Mouse (Mus musculus): ENCODE results near the gene Zbtb16. TPM values are rescaled to one million over a fixed set of nuclear protein-coding genes. Genes with fewer than 3 reads are reported as not detected.

Gene Zbtb16
- polyA plus RNA-seq, 1 experiment = not detected

DNA sequence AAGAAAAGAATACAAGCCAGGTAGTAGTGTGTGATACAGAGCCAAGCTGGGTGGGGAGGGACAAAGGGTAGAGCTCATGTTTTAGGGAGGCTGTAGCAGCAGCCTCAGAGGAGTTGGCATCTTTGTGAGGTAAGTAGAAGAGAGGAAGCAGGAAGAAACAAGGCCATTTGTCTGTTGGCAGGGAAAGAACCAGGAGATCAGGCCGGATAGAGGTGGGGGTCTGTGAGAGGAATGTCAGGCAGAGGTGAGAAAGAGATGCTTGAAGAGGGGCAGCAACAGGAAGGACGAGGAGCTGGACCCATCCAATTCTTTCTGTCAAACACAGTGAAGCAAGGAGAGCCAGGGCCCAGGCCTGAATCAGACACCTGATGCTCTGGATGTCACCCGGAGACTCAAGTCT is 114.8 kb downstream of the Zbtb16 start:
- Histone ChIP-seq H3K4me1 (ENCODE audit: control insufficient read depth, insufficient read depth, low read length) (no peaks in the 10 kb centered on the region), H3K4me3 (ENCODE audit: insufficient read depth, low read length) (no peak overlapping the region), H3K27ac (ENCODE audit: insufficient read depth, low read length) (no peak overlapping the region)
- TF ChIP-seq CTCF (IDR thresholded peaks at IDR 0.05; ENCODE audit: borderline replicate concordance, insufficient read depth, low read length) (no peak), POLR2A (IDR thresholded peaks at IDR 0.05; ENCODE audit: low read depth, low read length) (no peak)

DNA sequence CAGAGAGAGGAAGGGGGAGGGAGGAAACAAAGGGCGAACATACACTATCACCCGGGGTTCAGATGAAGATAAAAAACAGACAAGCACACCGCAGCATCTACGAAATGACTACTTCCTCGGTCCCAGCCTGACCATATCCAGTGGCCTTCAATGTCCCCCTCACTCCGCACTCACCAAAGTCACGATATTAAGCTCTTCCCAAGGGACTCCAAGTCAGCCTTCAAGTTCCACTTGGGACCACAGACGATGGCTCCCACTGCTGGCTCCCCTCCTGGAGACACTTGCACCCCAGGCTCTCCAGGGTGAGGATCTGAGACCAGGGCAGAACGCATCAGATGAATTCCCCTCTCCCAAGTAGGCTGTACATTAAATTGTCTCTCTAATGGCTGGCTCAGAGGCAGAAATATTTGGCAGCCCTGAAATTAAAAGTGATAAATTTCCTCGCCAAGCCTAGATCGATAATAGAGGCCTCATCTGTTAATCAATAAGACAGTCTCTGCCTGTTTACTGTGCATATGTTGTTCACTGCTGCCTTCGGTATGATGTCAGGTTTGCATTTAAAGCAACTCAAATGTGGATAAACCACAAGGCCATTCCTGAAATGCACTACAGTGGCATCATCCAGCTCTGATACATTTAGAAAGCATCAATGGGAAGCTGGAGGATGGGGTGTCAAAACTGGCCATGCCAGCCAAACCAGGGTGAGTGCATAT is 115.6 kb downstream of the Zbtb16 start:
- TF ChIP-seq CTCF (IDR thresholded peaks at IDR 0.05; ENCODE audit: borderline replicate concordance, insufficient read depth, low read length) (no peak), POLR2A (IDR thresholded peaks at IDR 0.05; ENCODE audit: low read depth, low read length) (no peak)
- Histone ChIP-seq H3K4me1 (ENCODE audit: control insufficient read depth, insufficient read depth, low read length) (no peaks in the 10 kb centered on the region), H3K27ac (ENCODE audit: insufficient read depth, low read length) (no peak overlapping the region), H3K4me3 (ENCODE audit: insufficient read depth, low read length) (no peak overlapping the region)

DNA sequence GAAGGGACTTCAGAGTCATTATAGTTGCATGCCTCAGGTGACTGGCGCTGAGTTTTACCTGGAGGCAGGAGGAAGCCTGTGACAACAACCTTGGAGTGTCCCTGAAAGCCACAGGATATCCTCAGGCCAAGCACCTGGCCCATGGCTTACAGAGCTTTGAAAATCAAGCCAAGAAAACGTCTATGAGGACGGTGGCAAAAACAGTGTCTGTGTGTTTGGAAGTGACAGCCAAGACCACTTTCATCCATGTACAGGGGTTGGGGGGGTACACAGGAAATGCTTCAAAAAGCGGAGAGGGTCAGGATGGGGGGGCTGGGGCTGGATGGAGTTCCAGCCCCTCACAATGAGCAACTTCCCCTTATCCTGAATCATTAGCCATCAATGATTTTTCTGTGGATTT is 116.4 kb downstream of the Zbtb16 start:
- no peaks in the 10 kb centered on the region for H3K4me1 ChIP-seq (ENCODE audit: control insufficient read depth, insufficient read depth, low read length)
- TF ChIP-seq POLR2A (IDR thresholded peaks at IDR 0.05; ENCODE audit: low read depth, low read length) = no peak
- TF ChIP-seq CTCF (IDR thresholded peaks at IDR 0.05; ENCODE audit: borderline replicate concordance, insufficient read depth, low read length) = no peak
- no peak overlapping the region for H3K27ac ChIP-seq (ENCODE audit: insufficient read depth, low read length)
- H3K4me3 ChIP-seq (ENCODE audit: insufficient read depth, low read length) = no peak overlapping the region

DNA sequence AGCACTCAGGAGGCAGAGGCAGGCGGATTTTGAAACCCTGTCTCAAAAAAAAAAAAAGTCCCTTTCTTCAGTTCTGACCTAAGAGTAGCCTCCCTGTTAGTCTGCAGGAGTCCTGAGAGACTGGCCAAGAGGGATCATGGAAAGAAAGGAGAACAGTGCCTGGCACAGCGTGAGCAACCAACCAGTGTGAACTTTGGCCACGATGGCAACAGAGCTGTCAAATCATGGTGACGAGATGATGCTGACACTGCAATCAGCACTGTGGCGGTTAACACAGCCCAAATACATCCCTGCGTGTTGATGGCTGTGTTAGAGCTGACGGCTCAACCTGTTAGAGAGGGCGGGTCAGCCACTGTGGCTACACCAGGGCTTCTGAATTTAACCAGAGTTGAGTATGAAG is 119.5 kb downstream of the Zbtb16 start:
- TF ChIP-seq CTCF (IDR thresholded peaks at IDR 0.05; ENCODE audit: borderline replicate concordance, insufficient read depth, low read length) = no peak
- TF ChIP-seq POLR2A (IDR thresholded peaks at IDR 0.05; ENCODE audit: low read depth, low read length) = no peak
- Histone ChIP-seq H3K27ac (ENCODE audit: insufficient read depth, low read length) (no peak overlapping the region), H3K4me1 (ENCODE audit: control insufficient read depth, insufficient read depth, low read length) (no peaks in the 10 kb centered on the region), H3K4me3 (ENCODE audit: insufficient read depth, low read length) (no peak overlapping the region)

DNA sequence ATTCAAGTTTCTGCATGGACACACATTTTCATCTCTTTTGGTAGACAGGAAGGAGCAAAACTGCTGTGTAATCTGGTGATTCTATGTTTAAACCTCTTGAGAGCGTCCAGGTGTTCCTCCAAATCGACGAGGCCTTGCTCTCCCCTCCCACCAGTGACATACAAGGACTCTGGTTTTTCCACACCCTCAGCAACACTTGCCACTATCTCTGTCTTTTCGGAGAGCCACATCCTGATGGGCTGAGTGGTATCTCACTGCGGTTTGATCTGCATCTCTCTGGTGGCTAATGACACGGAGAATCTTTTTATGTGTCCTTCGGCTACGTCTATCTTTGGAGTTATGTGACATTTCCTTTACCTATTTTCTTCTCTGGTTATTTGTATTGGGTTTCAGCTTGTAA is 121.0 kb downstream of the Zbtb16 start:
- Histone ChIP-seq H3K4me1 (ENCODE audit: control insufficient read depth, insufficient read depth, low read length) (no peaks in the 10 kb centered on the region), H3K4me3 (ENCODE audit: insufficient read depth, low read length) (no peak overlapping the region), H3K27ac (ENCODE audit: insufficient read depth, low read length) (no peak overlapping the region)
- TF ChIP-seq POLR2A (IDR thresholded peaks at IDR 0.05; ENCODE audit: low read depth, low read length) = no peak
- no peak for TF ChIP-seq CTCF (IDR thresholded peaks at IDR 0.05; ENCODE audit: borderline replicate concordance, insufficient read depth, low read length)

DNA sequence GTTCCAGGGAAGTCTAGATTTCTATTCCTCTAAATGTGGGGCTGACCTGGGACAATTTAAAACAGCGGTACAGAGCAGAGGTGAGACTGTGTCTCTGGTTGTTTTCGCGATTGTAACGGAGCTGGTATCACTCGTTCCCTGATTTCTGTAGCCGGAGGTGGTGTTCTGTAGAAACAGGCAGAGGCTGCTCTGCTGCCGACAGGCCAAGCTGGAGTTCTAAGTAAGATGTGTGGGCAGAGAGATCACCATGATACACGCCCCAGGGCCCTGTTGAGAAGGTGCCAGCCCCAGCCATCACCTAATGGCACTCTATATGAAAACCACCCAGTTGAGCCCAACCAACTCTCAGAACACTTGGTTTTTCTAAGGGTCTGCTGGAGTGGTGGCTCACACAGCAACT is 122.2 kb downstream of the Zbtb16 start:
- no peak for TF ChIP-seq POLR2A (IDR thresholded peaks at IDR 0.05; ENCODE audit: low read depth, low read length)
- TF ChIP-seq CTCF (IDR thresholded peaks at IDR 0.05; ENCODE audit: borderline replicate concordance, insufficient read depth, low read length) = no peak
- Histone ChIP-seq H3K27ac (ENCODE audit: insufficient read depth, low read length) (no peak overlapping the region), H3K4me1 (ENCODE audit: control insufficient read depth, insufficient read depth, low read length) (no peaks in the 10 kb centered on the region), H3K4me3 (ENCODE audit: insufficient read depth, low read length) (no peak overlapping the region)

DNA sequence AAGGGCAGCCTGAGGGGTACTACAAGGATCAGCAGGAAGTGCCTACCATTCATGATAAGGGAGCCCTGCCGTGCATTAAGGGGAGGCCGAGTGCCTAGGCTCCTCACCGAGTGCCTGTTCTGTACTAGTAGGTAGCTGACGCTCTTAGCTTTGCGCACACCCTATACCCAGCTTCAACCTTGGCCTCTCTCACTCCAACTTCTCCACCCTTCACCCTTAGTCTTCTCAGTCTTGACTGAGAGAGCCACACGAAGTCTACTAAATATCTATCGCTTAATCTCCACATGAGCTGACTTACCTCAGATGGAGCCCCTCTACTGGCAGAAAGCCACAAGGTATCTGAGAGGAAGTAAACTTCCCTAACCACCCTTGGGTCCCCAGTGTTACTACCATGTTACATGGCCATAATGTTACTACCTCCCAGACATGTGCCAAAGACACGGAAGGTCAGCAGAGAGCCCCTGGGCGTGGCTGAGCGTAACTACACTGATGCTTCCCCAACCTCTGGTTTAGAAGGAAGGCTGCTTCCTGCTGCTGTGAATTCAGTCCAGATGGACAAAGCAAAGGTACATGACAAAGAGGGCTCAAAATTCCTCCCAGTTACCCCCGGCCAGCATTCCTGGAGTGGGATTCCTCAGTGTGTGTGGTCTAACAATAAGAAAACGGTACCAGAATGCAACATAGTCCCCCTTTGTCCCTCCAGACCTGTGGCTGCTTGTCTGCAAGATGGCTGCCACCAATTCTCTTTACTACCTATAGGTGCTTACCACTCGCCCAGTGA is 122.8 kb downstream of the Zbtb16 start:
- Histone ChIP-seq H3K4me1 (ENCODE audit: control insufficient read depth, insufficient read depth, low read length) (no peaks in the 10 kb centered on the region), H3K27ac (ENCODE audit: insufficient read depth, low read length) (no peak overlapping the region), H3K4me3 (ENCODE audit: insufficient read depth, low read length) (no peak overlapping the region)
- TF ChIP-seq POLR2A (IDR thresholded peaks at IDR 0.05; ENCODE audit: low read depth, low read length) (no peak), CTCF (IDR thresholded peaks at IDR 0.05; ENCODE audit: borderline replicate concordance, insufficient read depth, low read length) (no peak)

DNA sequence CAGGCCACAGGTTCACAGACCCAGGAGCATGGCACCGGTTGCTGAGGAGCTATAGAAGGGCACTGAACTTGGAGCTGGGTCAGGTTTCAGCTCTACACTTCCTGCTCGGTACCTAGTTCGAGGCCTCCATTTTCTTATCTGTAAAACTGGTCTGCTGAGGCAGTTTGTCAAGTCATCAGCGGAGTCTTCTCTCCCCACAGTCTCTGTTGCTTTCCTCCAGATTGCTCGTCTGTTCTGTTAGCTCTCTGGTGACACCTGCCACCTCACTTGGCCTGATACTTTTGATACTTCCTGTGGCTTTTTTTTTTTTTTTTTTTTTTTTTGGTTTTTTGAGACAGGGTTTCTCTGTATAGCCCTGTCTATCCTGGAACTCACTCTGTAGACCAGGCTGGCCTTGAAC is 124.2 kb downstream of the Zbtb16 start:
- H3K4me3 ChIP-seq (ENCODE audit: insufficient read depth, low read length) = no peak overlapping the region
- H3K4me1 ChIP-seq (ENCODE audit: control insufficient read depth, insufficient read depth, low read length) = no peaks in the 10 kb centered on the region
- TF ChIP-seq POLR2A (IDR thresholded peaks at IDR 0.05; ENCODE audit: low read depth, low read length) = no peak
- TF ChIP-seq CTCF (IDR thresholded peaks at IDR 0.05; ENCODE audit: borderline replicate concordance, insufficient read depth, low read length) = no peak
- no peak overlapping the region for H3K27ac ChIP-seq (ENCODE audit: insufficient read depth, low read length)

DNA sequence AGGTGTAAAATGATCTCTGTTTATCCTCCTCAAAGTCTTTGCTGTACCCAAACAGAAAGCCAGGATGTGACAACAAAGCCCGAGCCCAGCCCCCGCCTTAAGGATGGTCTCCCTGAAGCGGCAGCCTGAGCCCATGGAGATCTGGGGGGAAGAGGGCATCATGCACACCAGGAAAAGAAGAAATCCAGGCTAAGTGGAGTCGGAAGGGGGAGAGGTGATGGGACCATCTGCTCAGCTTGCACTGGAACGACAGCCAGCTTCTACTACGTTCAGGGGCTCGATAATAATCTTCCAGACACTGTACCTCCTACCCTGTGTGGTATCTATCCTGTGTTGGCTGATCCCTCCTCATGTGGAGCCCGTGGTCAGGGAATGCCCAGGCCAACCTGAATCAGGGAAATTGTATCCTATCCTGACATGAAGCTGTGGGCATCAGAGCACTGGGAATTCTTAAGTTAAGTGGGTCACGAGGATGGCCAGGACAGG is 124.7 kb downstream of the Zbtb16 start:
- no peak overlapping the region for H3K4me3 ChIP-seq (ENCODE audit: insufficient read depth, low read length)
- H3K4me1 ChIP-seq (ENCODE audit: control insufficient read depth, insufficient read depth, low read length) = no peaks in the 10 kb centered on the region
- TF ChIP-seq CTCF (IDR thresholded peaks at IDR 0.05; ENCODE audit: borderline replicate concordance, insufficient read depth, low read length) (no peak), POLR2A (IDR thresholded peaks at IDR 0.05; ENCODE audit: low read depth, low read length) (no peak)
- H3K27ac ChIP-seq (ENCODE audit: insufficient read depth, low read length) = no peak overlapping the region
